ENCODE assay signal across 8 mouse cellular contexts in the genomic region with DNA sequence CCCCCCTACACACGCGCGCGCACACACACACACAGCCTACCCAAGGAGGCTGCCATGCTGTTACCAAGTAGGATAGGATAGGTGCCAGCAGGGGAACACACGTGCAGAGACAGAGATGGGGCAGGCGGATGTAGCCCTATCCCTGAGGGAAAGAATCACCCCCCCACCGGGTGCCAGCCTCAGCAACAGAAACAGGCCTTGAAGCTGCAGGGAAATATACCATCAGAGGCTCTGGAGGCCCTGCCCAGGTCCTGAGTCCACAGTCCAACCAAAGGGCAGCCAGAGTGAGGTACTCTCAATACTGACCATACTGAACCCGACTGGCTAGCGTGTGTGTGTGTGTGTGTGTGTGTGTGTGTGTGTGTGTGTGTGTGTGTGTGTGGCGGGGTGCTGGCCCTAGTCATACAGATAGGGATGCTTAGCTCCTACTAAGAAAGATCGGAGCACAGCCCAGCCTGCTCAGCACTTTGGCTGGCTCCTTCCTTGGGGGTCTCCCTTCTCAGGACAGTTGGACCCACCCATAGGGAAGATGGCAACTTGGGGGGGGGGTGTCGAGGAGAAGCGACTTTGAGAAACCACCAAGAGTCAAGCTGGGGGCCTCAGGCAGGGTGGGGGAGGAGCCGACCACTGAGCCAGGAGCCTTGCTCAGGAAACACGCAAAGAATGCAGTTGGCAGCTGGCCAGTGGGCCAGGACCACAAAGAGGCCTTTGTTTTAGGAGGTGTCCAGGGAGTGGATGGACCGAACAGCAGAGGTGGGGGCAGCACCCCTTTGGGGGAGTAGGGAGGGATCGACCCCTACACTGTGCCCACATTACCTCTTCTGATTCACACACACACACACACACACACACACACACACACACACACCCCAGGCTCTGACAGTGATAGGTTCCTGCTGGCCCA. TPM values are rescaled to one million over a fixed set of nuclear protein-coding genes. Genes with fewer than 3 reads are reported as not detected.
DNase-seq lines count a peak whose midpoint lies in the region; ATAC-seq and TF ChIP-seq lines count a peak whose summit lies in the region.

No protein-coding gene starts in this region.

- H3K36me3 ChIP-seq in hindbrain, embryonic 11.5 days (ENCODE audit: control insufficient read depth, insufficient read depth, low read length): no peaks in the 10 kb centered on the region
- peaks cover 7% of the 10 kb centered on the region for H3K36me3 ChIP-seq in limb, embryonic 13.5 days
- H3K36me3 ChIP-seq in midbrain, embryonic 13.5 days: no peaks in the 10 kb centered on the region

- in situ Hi-C loops in Patski (cut with MboI; ENCODE audit: low pct_unique_long_range_greater_than_20kb): no loop called here

- H3K4me3 ChIP-seq in hindbrain, embryonic 11.5 days (ENCODE audit: low read depth, low read length): no peak overlapping the region
- H3K4me3 ChIP-seq in limb, embryonic 13.5 days: peak overlapping the region; percentile 28
- H3K4me3 ChIP-seq in midbrain, embryonic 13.5 days (replicated peaks): no peak overlapping the region

- no peaks in the 10 kb centered on the region for H3K27me3 ChIP-seq in Patski
- peaks cover 97% of the 10 kb centered on the region for H3K27me3 ChIP-seq in hindbrain, embryonic 11.5 days (ENCODE audit: control insufficient read depth, insufficient read depth, low read length)
- no peaks in the 10 kb centered on the region for H3K27me3 ChIP-seq in limb, embryonic 13.5 days
- H3K27me3 ChIP-seq in midbrain, embryonic 13.5 days: peaks cover 99% of the 10 kb centered on the region

- no peak overlapping the region; the same call in 1 of the 2 replicates for H3K4me2 ChIP-seq in hindbrain, embryonic 11.5 days (replicated peaks; ENCODE audit: low read depth, low read length)
- peak overlapping the region; percentile 60 for H3K4me2 ChIP-seq in limb, embryonic 13.5 days (replicated peaks)
- H3K4me2 ChIP-seq in midbrain, embryonic 13.5 days (replicated peaks): peak overlapping the region; percentile 34

- H3K9ac ChIP-seq in hindbrain, embryonic 11.5 days (ENCODE audit: low read depth, low read length): peak overlapping the region; percentile 15; the same call in 1 of the 2 replicates
- H3K9ac ChIP-seq in limb, embryonic 13.5 days: peak overlapping the region; percentile 59
- H3K9ac ChIP-seq in midbrain, embryonic 13.5 days (replicated peaks): peak overlapping the region; percentile 36

- ATAC-seq in Patski: peak; percentile 38
- peak; percentile 71 for ATAC-seq in hindbrain, embryonic 11.5 days (ENCODE audit: low FRiP score)
- ATAC-seq in limb, embryonic 13.5 days (ENCODE audit: low FRiP score, low read depth): peak; percentile 33
- ATAC-seq in midbrain, embryonic 13.5 days: peak; percentile 72

- H3K4me1 ChIP-seq in hindbrain, embryonic 11.5 days (replicated peaks; ENCODE audit: control insufficient read depth, insufficient read depth, low read length): peaks cover 30% of the 10 kb centered on the region
- peaks cover 99% of the 10 kb centered on the region for H3K4me1 ChIP-seq in limb, embryonic 13.5 days
- peaks cover 82% of the 10 kb centered on the region for H3K4me1 ChIP-seq in midbrain, embryonic 13.5 days (replicated peaks)

- peak; percentile 88 for DNase-seq in 3134 (ENCODE audit: extremely low read depth, insufficient read length, low spot score)
- DNase-seq in Patski (ENCODE audit: low read depth, low spot score): peak; percentile 88
- DNase-seq in forelimb bud, embryonic 11.5 days (ENCODE audit: low read depth, low spot score): peak; percentile 95
- DNase-seq in hindbrain, embryonic 11.5 days (ENCODE audit: low spot score): peak; percentile 86
- no peak for DNase-seq in thymus, postnatal 4 days
- DNase-seq in layer of hippocampus, adult 8-10 months (ENCODE audit: low spot score in 2 of 2): no peak

- CTCF ChIA-PET in Patski (lab: Charles Lee): interaction anchor here (0.8 to 1.7 kb wide), 5 partner anchors 12 to 70 kb away, joined by 3 to 5 read pairs (median 3); no protein-coding TSS in a partner anchor

- H3K27ac ChIP-seq in hindbrain, embryonic 11.5 days (ENCODE audit: low read depth, low read length): peak overlapping the region; percentile 36
- peak overlapping the region; percentile 100 for H3K27ac ChIP-seq in limb, embryonic 13.5 days
- H3K27ac ChIP-seq in midbrain, embryonic 13.5 days: peak overlapping the region; percentile 71

- WGBS in hindbrain, embryonic 11.5 days: 4% methylated on average over 16 of the region's 17 CpGs
- WGBS in limb, embryonic 13.5 days: 7% methylated on average over 17 of the region's 17 CpGs
- 3% methylated on average over 17 of the region's 17 CpGs for WGBS in midbrain, embryonic 13.5 days

- POLR2A ChIA-PET in Patski (lab: Charles Lee): interaction anchor here (0.6 to 1.4 kb wide), 6 partner anchors 16 to 542 kb away, joined by 3 to 5 read pairs (median 4); no protein-coding TSS in a partner anchor

- H3K9me3 ChIP-seq in hindbrain, embryonic 11.5 days (ENCODE audit: control insufficient read depth, low read length): no peaks in the 10 kb centered on the region
- H3K9me3 ChIP-seq in limb, embryonic 13.5 days: no peaks in the 10 kb centered on the region
- H3K9me3 ChIP-seq in midbrain, embryonic 13.5 days: no peaks in the 10 kb centered on the region

- TF ChIP-seq CTCF in Patski (IDR thresholded peaks at IDR 0.05): no peak

RNA-seq across cellular contexts. Expression of gene G430095P16Rik, which starts 21.0 kb away (rescaled TPM):
- 1.4 TPM for polyA plus RNA-seq in Patski (2021)
- 2.3 and 2.9 TPM in 2 replicates for polyA plus RNA-seq in hindbrain, embryonic 11.5 days (2014; fragmentation: Nextera tagmentation; extraction: Ambion mirVana)
- polyA plus RNA-seq in limb, embryonic 13.5 days (2015; fragmentation: Nextera tagmentation; extraction: Ambion mirVana): 7.1 and 9.8 TPM in 2 replicates
- 1.3 and 1.9 TPM in 2 replicates for polyA plus RNA-seq in midbrain, embryonic 13.5 days (2015; fragmentation: Nextera tagmentation; extraction: Ambion mirVana)
- not detected for total RNA-seq in layer of hippocampus, adult 8-10 months (2022)

RNA-seq across cellular contexts. Expression of gene Lyl1, which starts 42.5 kb away (rescaled TPM):
- polyA plus RNA-seq in Patski (2021): 0.13 TPM
- polyA plus RNA-seq in hindbrain, embryonic 11.5 days (2014; fragmentation: Nextera tagmentation; extraction: Ambion mirVana): 5.3 and 5.4 TPM in 2 replicates
- polyA plus RNA-seq in limb, embryonic 13.5 days (2015; fragmentation: Nextera tagmentation; extraction: Ambion mirVana): 4.1 and 4.9 TPM in 2 replicates
- polyA plus RNA-seq in midbrain, embryonic 13.5 days (2015; fragmentation: Nextera tagmentation; extraction: Ambion mirVana): 2.1 and 2.4 TPM in 2 replicates
- total RNA-seq in layer of hippocampus, adult 8-10 months (2022): 1 to 10 TPM; 2.6 to 7.2 (median 4.8) TPM

RNA-seq across cellular contexts. Expression of gene Nacc1, which starts 56.1 kb away (rescaled TPM):
- polyA plus RNA-seq in Patski (2021): 109 TPM
- 19.7 and 20.5 TPM in 2 replicates for polyA plus RNA-seq in hindbrain, embryonic 11.5 days (2014; fragmentation: Nextera tagmentation; extraction: Ambion mirVana)
- polyA plus RNA-seq in limb, embryonic 13.5 days (2015; fragmentation: Nextera tagmentation; extraction: Ambion mirVana): 15.0 and 15.2 TPM in 2 replicates
- 16.8 and 17.3 TPM in 2 replicates for polyA plus RNA-seq in midbrain, embryonic 13.5 days (2015; fragmentation: Nextera tagmentation; extraction: Ambion mirVana)
- 10 to 100 TPM; 86.2 to 91.2 (median 87.6) TPM for total RNA-seq in layer of hippocampus, adult 8-10 months (2022)

RNA-seq across cellular contexts. Expression of gene Nfix, which starts 56.4 kb away (rescaled TPM):
- 32.5 TPM for polyA plus RNA-seq in Patski (2021)
- 2.4 and 3.0 TPM in 2 replicates for polyA plus RNA-seq in hindbrain, embryonic 11.5 days (2014; fragmentation: Nextera tagmentation; extraction: Ambion mirVana)
- 46.9 and 48.0 TPM in 2 replicates for polyA plus RNA-seq in limb, embryonic 13.5 days (2015; fragmentation: Nextera tagmentation; extraction: Ambion mirVana)
- 22.4 and 28.4 TPM in 2 replicates for polyA plus RNA-seq in midbrain, embryonic 13.5 days (2015; fragmentation: Nextera tagmentation; extraction: Ambion mirVana)
- total RNA-seq in layer of hippocampus, adult 8-10 months (2022): 100 to 1,000 TPM; 453 to 552 (median 494) TPM

RNA-seq across cellular contexts. Expression of gene Trmt1, which starts 57.7 kb away (rescaled TPM):
- 106 TPM for polyA plus RNA-seq in Patski (2021)
- polyA plus RNA-seq in hindbrain, embryonic 11.5 days (2014; fragmentation: Nextera tagmentation; extraction: Ambion mirVana): 47.9 and 51.1 TPM in 2 replicates
- 70.8 and 72.7 TPM in 2 replicates for polyA plus RNA-seq in limb, embryonic 13.5 days (2015; fragmentation: Nextera tagmentation; extraction: Ambion mirVana)
- polyA plus RNA-seq in midbrain, embryonic 13.5 days (2015; fragmentation: Nextera tagmentation; extraction: Ambion mirVana): 50.1 and 55.7 TPM in 2 replicates
- total RNA-seq in layer of hippocampus, adult 8-10 months (2022): 100 to 1,000 TPM in 2 of 4 experiments, 10 to 100 TPM in 2; 91.6 to 133 (median 103) TPM

Comparison
In these comparisons a context has a peak if more than half of its experiments do, and no peak if none do; other contexts are left out.
1. DNase-seq: peak in 3134 (single experiment), Patski (single experiment), forelimb bud, embryonic 11.5 days (single experiment) and hindbrain, embryonic 11.5 days (single experiment); none in thymus, postnatal 4 days (single experiment) and layer of hippocampus, adult 8-10 months (0 of 2).
2. H3K27ac ChIP-seq: peak in every context shown above with its lines; median percentile 100 in limb, embryonic 13.5 days; 71 in midbrain, embryonic 13.5 days; 36 in hindbrain, embryonic 11.5 days.
3. Peak in every context shown above with its lines, with median percentiles within 50 percentile points of each other: ATAC-seq and H3K9ac ChIP-seq.